Mouse (Mus musculus): ENCODE data around the gene Anks3. TPM values are rescaled to one million over a fixed set of nuclear protein-coding genes. Genes with fewer than 3 reads are reported as not detected.

Anks3 gene
- total and polyA plus RNA-seq, 2 experiments from 2014 or later = 38.0 to 47.7 TPM

DNA sequence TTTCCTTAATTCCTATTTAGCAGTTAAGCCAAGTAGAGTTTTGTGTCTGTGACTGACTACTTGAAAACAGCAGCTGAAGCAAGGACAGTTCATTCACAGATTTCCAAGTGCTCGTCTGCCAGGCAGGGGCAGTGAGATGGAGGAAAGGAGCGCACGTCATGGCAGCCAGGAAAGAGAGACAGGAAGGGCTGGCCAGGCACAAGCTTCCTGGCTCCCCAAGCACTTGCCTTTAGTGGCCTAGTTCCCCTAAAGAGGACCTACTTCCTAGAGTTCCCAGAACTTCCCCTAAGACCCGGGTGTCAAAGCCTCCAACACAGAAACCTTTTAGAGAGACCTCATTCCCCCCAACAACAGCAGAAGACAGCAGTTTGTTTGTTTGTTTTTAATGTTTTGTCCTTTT, 43.4 kb downstream of the Anks3 start:
- Histone ChIP-seq H3K9me3 (ENCODE audit: low read length) (no peaks in the 10 kb centered on the region), H3K9ac (replicated peaks; ENCODE audit: low read length) (no peak overlapping the region), H3K27me3 (ENCODE audit: insufficient read depth, low read length) (no peaks in the 10 kb centered on the region), H3K36me3 (ENCODE audit: insufficient read depth, low read length) (peaks cover 69% of the 10 kb centered on the region), H3K4me2 (ENCODE audit: low read depth, low read length) (no peak overlapping the region), H3K4me3 (ENCODE audit: low read length) (no peak overlapping the region), H3K4me1 (ENCODE audit: insufficient read depth, low read length) (no peaks in the 10 kb centered on the region), H3K27ac (no peak overlapping the region)
- 79% methylated on average over 4 of the region's 4 CpGs for WGBS
- DNase-seq (ENCODE audit: low spot score) = no peak
- ATAC-seq = no peak
- no peak for TF ChIP-seq CTCF (IDR thresholded peaks at IDR 0.05; ENCODE audit: low read depth)

DNA sequence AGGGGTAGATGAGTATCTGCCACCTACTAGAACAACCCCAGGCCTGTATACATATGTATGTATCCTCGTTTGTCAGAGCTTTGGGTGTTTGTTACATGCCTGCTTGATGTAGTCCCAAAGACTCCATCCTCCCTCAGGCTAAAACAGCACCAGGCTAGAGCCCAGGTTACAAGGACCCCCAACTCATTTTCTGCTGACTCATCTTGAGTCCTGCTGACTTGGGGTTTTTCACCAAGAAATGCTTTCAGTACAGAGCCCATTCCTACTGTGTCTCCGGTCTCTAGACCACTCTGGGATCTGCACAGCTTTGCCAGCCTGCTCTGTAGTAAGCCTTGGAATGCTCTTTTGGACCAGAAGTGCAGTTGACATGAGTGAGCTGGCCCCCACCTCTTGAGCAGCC, 47.4 kb downstream of the Anks3 start:
- Histone ChIP-seq H3K4me3 (ENCODE audit: low read length) (no peak overlapping the region), H3K9me3 (ENCODE audit: low read length) (no peaks in the 10 kb centered on the region), H3K36me3 (ENCODE audit: insufficient read depth, low read length) (peaks cover 49% of the 10 kb centered on the region), H3K27ac (no peak overlapping the region), H3K4me2 (ENCODE audit: low read depth, low read length) (no peak overlapping the region), H3K27me3 (ENCODE audit: insufficient read depth, low read length) (no peaks in the 10 kb centered on the region), H3K4me1 (ENCODE audit: insufficient read depth, low read length) (no peaks in the 10 kb centered on the region), H3K9ac (replicated peaks; ENCODE audit: low read length) (no peak overlapping the region)
- ATAC-seq = no peak
- no peak for DNase-seq (ENCODE audit: low spot score)
- WGBS = 85% methylated on average over 2 of the region's 2 CpGs
- TF ChIP-seq CTCF (IDR thresholded peaks at IDR 0.05; ENCODE audit: low read depth) = no peak

DNA sequence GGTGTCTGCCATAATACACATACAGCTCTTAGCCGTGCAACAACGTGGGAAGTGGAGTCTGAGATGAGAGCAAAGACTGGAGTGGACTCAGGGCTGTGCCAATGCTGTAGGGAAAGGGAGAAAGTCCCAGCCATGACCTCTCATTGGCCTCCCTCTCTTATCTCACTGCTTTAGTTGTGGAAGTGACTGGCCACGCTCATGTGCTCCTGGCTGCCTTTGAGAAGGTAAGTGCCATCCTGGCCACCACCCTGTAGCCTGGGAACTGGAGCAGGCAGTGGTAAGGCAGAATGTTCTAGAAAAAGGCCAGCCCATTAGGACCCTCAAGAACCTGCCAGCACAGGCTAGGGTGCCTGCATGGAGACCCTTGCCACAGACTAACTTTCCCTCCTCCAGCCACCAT, 48.1 kb downstream of the Anks3 start:
- no peak overlapping the region for H3K4me3 ChIP-seq (ENCODE audit: low read length)
- no peak overlapping the region for H3K9ac ChIP-seq (replicated peaks; ENCODE audit: low read length)
- no peak overlapping the region for H3K27ac ChIP-seq
- H3K27me3 ChIP-seq (ENCODE audit: insufficient read depth, low read length) = no peaks in the 10 kb centered on the region
- no peak overlapping the region for H3K4me2 ChIP-seq (ENCODE audit: low read depth, low read length)
- no peak for ATAC-seq
- 92% methylated on average over 3 of the region's 3 CpGs for WGBS
- no peak for TF ChIP-seq CTCF (IDR thresholded peaks at IDR 0.05; ENCODE audit: low read depth)
- H3K36me3 ChIP-seq (ENCODE audit: insufficient read depth, low read length) = peaks cover 55% of the 10 kb centered on the region
- H3K4me1 ChIP-seq (ENCODE audit: insufficient read depth, low read length) = no peaks in the 10 kb centered on the region
- DNase-seq (ENCODE audit: low spot score) = no peak
- H3K9me3 ChIP-seq (ENCODE audit: low read length) = no peaks in the 10 kb centered on the region

DNA sequence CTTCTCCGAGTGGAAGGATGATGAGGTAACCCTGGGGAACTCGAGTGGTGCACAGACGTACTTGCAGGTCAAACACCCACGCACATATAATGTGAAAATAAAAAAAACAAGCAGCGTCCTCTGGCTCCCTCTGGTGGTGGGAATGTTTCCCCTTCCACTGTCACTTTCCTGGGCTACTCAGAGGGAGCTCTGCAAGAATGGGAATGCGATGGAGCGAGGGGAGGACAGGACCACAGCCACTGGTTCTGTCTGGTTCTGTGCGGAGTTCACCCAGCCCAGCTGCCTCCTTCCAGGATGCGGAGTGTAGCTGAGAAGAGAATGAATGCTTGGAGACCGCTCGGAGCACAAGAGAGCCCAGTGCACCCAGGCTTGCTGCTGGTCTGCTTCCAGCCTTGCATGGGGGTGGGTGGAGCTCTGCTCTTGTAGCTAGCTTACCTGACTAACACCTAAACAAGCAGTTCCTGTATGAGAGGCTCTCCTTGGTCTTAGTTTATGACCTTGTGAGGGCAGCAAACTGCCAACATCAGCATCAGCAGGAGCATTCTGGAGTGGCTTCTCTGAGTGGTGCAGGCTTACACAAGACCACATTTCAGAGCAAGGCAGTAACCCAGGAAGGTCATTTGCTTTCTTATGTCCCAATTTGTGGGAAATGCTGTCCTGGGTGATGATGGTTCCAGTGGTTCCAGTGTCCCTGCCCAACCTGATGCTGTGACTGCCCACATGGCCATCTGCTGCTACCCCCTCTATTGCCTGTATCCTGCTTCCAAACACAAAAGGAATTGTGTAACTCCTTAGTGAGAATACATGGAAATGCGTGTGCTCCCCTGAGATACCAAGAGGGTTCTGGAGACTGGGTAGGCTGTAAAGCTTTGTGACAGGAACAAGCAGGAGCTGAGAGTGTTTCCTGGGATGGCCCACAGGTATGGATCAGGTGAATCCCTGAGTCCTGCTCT, 49.9 kb downstream of the Anks3 start:
- Histone ChIP-seq H3K36me3 (ENCODE audit: insufficient read depth, low read length) (peaks cover 46% of the 10 kb centered on the region), H3K27ac (peak overlapping the region; percentile 65; the same call in 1 of the 2 replicates), H3K27me3 (ENCODE audit: insufficient read depth, low read length) (no peaks in the 10 kb centered on the region), H3K9me3 (ENCODE audit: low read length) (no peaks in the 10 kb centered on the region), H3K9ac (replicated peaks; ENCODE audit: low read length) (no peak overlapping the region), H3K4me1 (ENCODE audit: insufficient read depth, low read length) (no peaks in the 10 kb centered on the region), H3K4me3 (ENCODE audit: low read length) (no peak overlapping the region), H3K4me2 (ENCODE audit: low read depth, low read length) (no peak overlapping the region)
- WGBS = 33% methylated on average over 12 of the region's 12 CpGs
- TF ChIP-seq CTCF (IDR thresholded peaks at IDR 0.05; ENCODE audit: low read depth) = peak; percentile 98
- ATAC-seq (peak; percentile 69), DNase-seq (ENCODE audit: low spot score) (peak; percentile 81)

DNA sequence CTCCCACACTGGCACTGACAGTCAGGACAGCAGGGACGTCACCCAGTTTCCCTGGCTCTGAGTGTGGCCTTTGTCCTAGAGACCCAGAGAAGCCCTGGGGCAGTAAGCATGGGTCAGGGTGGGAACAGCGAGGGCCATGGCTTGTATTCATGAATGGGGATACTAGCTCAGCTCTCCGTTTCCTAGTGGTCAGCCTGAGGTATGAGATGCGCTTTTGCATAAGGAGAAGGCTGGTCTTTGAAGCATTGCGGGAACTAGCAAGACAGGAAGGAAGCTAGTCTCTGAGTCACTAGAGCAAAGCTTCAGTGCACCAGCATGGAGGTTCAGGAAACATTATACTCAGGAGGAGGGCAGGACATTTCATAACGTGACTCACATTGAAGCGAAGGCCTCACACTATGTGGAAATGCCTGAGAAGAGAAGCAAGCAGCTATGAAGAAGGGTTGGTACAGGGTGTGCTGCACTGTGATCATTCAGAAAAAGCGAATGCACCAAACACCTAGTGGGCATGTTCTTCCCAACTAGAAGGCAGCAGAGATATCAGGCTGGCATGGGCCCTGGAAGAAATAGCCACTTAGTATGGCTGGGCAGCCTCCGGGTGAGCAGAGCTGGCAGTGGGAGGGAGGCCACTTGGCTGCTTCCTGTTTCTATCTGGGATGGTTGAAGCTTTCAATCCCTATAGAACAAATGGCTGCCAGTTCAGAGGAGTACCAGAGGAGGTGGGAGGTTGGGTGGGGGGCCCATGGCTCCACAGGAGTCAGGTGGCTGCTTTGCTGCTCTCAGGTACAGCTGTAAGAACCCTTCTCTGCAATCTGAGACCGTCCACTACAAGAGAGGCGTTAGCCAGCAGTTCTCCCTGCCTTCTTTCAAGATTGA, 50.9 kb downstream of the Anks3 start:
- no peak overlapping the region for H3K4me3 ChIP-seq (ENCODE audit: low read length)
- WGBS = 75% methylated on average over 11 of the region's 11 CpGs
- no peak for TF ChIP-seq CTCF (IDR thresholded peaks at IDR 0.05; ENCODE audit: low read depth)
- H3K36me3 ChIP-seq (ENCODE audit: insufficient read depth, low read length) = peaks cover 40% of the 10 kb centered on the region
- peak overlapping the region; percentile 65; the same call in 1 of the 2 replicates for H3K27ac ChIP-seq
- H3K9me3 ChIP-seq (ENCODE audit: low read length) = no peaks in the 10 kb centered on the region
- peak; percentile 31 for ATAC-seq
- no peak overlapping the region for H3K9ac ChIP-seq (replicated peaks; ENCODE audit: low read length)
- no peak for DNase-seq (ENCODE audit: low spot score)
- no peaks in the 10 kb centered on the region for H3K27me3 ChIP-seq (ENCODE audit: insufficient read depth, low read length)
- no peaks in the 10 kb centered on the region for H3K4me1 ChIP-seq (ENCODE audit: insufficient read depth, low read length)
- H3K4me2 ChIP-seq (ENCODE audit: low read depth, low read length) = no peak overlapping the region

DNA sequence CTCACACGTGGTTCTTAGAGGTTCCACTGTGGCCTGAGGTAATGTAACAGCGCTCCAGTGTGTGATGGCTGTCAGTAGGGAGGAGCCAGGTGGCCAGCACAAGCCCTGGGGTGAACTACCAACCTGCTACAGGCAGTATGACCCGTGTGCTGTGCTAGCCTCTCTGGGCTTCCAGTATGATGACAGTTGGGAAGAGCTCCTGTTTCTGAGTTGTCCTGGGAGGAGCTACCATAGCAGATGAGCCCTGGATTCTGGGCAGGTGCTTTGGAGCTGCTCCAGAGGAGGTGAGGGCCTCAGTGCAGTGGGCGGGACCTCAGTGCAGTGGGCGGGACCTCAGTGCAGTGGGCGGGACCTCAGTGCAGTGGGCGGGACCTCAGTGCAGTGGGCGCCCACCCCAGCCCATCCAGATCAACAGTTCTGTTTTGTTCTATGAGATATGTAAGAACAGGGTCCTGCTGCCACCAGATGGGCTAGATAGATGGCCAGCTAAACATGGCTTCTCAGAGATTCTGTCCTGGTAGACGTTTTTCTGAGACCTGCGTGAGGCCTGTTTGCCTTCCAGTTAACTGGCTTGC, 51.8 kb downstream of the Anks3 start:
- no peak for TF ChIP-seq CTCF (IDR thresholded peaks at IDR 0.05; ENCODE audit: low read depth)
- H3K9me3 ChIP-seq (ENCODE audit: low read length) = no peaks in the 10 kb centered on the region

More for the DNA sequence above, 51.8 kb downstream of the Anks3 start:
- ATAC-seq = no peak
- Histone ChIP-seq H3K9ac (replicated peaks; ENCODE audit: low read length) (no peak overlapping the region), H3K4me1 (ENCODE audit: insufficient read depth, low read length) (no peaks in the 10 kb centered on the region), H3K36me3 (ENCODE audit: insufficient read depth, low read length) (peaks cover 40% of the 10 kb centered on the region), H3K4me2 (ENCODE audit: low read depth, low read length) (no peak overlapping the region), H3K4me3 (ENCODE audit: low read length) (no peak overlapping the region), H3K27ac (no peak overlapping the region), H3K27me3 (ENCODE audit: insufficient read depth, low read length) (no peaks in the 10 kb centered on the region)
- WGBS = 86% methylated on average over 9 of the region's 10 CpGs
- no peak for DNase-seq (ENCODE audit: low spot score)

Data from hindbrain, postnatal 0 days (tissue).